Mouse (Mus musculus) heart, postnatal 10 days (tissue): ENCODE data around the gene Hils1. TPM values are rescaled to one million over a fixed set of nuclear protein-coding genes. Genes with fewer than 3 reads are reported as not detected.
"Not testable (repeated sequence)": the region's sequence is repeated elsewhere in the genome, so short reads cannot be mapped to it uniquely, and the experiment has no call there.

ENCODE experiments used
- DNase-seq, 2 experiments: peaks; one replicate each; pipeline ENCODE4 v3.0.0; 2021
- intact Hi-C: fragments of 180-260 bp; cut with DNase I; formaldehyde crosslinking; loops from one replicate; pipeline ENCODE4 v1.15.1; 2025
- total RNA-seq, 2 experiments: library from RNA; stranded (reverse); gene quantifications; 2 replicates each; pipeline ENCODE4 v1.2.3; 2021

Hils1 gene
- total RNA-seq, 2 experiments from 2014 or later: not detected

DNA sequence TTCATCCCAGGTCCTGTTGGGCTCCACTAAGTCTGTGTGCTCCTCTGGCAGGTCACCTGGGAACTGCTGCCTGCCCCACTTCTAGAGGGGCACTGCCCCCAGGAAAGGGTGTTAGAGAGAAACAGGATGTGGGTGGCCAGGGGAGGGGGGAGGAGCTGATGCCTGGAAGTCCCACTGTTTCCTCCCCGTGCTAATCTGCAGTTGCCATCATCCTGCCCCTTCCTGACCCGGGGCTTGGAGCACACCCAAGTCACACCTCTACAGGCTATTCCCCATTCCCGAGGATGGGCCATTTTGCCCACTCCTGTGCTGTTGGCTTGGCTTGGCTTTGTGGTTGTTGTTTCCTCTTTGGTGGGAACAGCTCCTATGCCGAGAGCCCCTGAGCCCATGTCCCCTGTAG lies 33.2 kb downstream of the Hils1 start:
- intact Hi-C loops: loop anchor here (2.0 kb wide), 1 partner anchor 62 kb away; no protein-coding TSS in a partner anchor
- DNase-seq: peak in 1 of 2 experiments; percentile 45

DNA sequence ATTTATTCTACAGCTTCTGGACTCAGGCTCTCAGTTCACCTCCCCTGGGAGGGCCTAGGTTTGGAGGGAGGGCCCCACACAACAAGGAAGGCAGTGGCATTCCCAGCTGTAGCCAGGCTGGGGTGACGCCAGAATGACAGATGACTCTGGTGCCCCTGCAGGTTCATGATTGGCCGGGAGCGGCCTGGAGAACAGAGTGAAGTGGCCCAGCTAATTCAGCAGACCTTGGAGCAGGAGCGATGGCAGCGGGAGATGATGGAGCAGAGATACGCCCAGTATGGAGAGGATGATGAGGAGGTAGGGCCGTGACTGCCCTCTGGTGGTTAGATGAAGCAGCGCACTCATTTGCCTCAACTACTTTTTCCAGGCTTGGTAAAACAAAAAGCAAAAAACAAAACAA lies 33.7 kb downstream of the Hils1 start:
- DNase-seq: peak; percentile 73 to 80
- intact Hi-C loops: loop anchor here (1.0 to 2.0 kb wide), 2 partner anchors 22 to 62 kb away; no protein-coding TSS in a partner anchor

DNA sequence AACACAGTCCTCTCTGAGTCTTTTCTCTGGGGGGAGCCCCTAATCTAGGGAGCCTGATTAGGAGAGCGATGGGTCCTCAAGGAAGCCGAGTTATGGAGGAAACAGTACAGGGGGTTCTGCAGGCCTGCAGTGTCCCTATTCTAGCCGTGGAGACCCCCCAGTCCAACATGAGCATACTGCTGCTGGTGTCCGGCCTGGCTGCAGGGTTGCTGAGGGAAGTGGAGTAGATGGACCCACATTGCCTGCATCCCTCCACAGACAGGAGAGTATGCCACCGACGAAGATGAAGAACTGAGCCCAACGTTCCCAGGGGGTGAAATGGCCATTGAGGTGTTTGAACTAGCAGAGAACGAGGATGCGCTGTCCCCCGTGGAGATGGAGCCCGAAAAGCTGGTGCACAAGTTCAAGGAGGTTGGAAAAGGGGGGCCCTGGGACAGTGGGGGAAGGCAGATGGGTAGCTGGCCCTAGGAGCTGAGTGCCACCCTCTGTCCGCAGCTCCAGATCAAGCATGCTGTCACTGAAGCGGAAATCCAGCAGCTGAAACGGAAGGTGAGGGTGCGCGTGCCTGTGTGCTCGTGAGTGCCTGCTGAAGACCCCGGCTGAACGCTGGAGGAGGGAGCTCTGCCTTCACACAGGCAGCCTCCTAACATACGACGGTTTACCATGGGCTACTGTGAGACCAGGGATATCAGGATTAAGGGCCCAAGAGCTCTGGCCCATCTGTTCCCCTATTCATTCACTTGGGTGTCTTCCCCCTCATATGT lies 34.4 kb downstream of the Hils1 start:
- intact Hi-C loops: loop anchor here (1.0 to 2.0 kb wide), 2 partner anchors 22 to 63 kb away; no protein-coding TSS in a partner anchor
- no peak for DNase-seq

DNA sequence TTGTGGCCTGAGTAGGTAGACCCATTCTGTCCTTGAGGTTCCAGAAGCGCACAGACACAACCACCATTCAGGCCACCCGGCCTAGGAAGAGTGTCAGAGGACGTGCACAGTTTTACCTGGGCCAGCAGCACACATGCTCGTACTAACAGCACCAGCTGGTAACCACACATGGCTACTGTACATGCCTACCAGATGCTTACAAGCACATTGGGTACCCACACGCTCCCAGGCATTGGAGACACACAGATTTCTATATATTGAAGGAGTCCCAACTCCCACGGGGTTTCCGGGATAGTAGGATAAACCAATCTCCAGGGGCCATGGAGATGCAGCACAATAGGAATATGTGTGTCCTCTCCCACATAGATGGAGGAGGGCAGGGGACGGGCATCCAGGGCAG lies 35.3 kb downstream of the Hils1 start:
- intact Hi-C loops: no loop called here
- DNase-seq: no peak

DNA sequence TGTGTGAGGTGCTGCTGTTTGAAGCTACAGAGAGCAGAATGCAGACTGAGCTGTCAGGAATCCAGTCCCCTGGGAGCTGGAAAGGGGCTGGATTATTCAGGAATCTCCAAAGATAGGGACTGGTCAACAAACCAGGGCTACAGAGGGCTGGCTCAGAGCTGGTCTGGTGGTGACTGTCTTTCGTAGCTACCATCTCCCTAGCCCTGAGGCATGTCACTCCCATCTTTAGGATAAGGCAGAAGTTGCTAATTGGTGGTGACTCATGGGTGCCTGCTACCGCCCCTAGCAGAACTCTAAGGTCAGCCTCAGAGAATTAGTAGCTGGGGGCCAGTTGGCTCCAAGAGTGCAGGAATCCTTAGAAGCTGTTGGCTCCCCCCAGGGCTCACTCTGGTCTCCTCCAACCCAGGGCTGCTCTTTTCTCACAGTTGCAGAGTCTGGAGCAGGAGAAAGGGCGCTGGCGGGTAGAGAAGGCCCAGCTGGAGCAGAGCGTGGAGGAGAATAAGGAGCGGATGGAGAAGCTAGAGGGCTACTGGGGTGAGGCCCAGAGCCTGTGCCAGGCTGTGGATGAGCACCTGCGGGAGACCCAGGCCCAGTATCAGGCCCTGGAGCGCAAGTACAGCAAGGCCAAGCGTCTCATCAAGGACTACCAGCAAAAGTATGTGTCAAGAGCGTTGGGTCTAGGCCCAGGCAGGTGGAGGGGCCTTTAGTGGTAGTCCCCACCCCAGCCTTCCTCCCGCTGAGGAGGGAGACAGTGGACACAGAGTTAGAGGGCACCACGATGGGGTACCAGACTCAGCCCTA lies 36.9 kb downstream of the Hils1 start:
- peak; percentile 54 to 64 for DNase-seq
- intact Hi-C loops: no loop called here

DNA sequence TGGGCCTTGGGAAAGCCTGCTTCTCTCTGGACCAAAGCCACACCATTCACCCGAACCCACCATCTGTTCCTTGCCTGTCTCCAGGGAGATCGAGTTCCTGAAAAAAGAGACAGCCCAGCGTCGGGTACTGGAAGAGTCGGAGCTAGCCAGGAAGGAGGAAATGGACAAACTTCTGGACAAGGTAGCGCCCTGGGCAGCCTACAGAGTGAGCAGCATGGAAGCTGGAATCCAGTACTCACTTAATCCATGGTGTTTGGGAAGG lies 37.5 kb downstream of the Hils1 start:
- intact Hi-C loops: no loop called here
- DNase-seq: no peak

DNA sequence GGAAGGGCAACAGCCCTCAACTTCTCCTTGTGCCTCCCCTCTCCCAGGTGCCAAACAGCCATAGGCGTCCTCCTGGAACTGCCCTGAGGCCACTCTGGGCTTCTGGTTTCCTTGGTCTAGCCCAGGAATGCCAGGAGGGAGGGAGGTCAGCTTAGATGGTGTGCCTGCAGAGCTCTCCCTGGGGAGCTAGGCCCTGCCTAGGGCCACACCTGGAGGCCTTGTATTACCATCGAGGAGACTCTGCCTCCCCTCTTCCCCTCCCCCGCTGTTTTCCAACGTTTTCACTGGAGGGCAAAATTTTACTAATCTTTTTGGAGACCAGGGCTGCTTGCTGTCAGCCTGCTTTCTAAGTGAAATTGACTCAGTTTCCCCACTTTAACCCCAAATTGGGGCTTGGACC lies 38.6 kb downstream of the Hils1 start:
- no peak for DNase-seq
- intact Hi-C loops: no loop called here

DNA sequence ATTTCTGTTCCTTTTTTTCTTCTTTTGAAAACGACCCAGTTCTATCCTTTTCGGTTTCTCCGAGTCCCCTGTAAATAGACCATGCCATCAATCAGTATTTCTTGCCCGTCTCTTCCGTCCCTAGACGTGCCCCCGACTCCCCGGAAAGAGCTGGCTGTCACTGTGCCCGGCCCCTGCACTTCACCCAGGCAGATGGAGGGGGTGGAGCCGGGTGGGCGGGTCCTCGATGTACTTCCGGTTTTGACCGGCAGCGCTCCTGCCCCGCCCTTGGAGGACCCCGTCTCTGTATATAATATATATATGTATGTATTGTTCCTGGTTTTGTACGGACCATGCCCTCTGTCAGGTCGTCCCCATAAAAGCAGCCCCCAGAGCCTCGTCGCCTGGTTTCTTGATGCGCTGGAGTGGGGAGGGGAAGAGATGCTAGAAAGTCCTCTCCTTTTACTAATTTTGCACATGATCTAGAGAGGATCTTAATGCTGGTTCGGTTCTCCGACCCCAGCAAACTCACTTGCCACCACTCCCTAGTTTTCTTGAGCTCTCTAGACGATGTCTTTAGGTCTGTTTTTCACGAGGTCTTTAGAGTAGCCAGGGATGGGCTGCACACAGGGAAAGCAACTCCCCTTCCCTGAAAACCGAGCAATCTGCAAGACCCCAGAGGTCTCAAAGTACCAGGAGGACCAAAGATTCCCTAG lies 39.3 kb downstream of the Hils1 start:
- intact Hi-C loops: no loop called here
- DNase-seq: peak; percentile 85

DNA sequence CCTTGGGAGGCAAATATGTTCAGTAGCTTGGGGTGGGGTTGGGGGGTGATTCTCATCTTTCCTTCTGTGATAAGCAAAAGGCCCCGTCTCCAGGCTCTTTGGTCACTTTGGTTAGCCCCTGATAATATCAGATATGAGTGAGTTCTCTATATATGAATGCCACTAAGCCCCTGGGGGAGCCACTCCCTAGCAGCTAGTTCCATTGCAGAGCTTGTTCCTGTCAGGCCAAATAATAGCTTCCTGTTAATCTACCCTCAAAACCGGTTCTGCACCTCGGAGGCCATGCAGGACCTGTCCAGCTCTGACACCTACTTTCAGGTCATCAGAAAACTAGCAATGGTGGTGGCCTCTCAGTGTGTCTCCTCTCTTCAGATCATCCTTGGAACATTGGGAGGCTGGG lies 40.0 kb downstream of the Hils1 start:
- DNase-seq: peak in 1 of 2 experiments; percentile 1
- intact Hi-C loops: no loop called here

DNA sequence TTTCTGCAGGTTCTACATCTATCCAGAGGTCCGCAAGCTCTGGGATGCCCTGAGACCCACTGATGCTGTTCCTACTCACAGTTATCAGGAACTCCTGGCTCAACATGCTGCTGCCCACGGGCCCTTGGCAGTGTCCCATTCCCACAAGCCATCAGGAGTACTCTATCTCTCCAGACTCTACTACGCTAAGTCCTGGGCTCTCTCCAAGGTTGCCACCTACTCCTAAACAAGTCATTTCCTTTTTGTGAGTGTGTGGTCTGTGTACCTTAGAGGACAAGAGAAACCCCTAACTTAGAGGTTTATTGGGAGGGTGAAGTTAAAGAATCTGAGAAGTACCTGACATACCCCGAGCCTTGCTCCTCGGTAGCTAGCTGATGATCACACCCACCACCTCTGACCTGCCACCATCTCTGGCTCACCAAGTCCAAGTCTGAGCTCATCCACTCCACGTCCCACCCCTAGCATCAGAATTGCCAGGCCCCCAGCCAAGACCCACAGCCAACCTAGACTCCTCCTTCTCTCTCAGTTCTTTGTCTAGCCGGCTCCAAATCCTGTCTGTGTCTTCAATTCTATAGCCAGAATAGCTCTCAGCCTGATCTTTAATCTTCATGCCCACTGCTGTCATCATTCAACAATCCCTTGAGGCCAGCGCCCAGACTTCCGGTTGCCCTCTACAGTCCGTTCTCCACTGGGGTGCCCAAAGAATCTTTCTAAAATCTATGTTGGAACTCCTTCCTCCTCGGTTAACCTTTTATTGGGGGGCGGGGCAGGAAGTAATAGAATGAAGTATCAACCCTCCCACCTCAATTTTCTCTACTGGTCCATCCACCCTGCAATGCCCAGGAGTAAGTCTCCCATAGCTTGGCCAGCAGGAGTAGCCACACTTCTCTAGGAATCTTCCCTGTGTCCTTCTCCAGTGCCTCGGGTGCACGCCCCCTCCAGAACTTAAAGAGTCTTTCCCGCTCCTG lies 41.6 kb downstream of the Hils1 start:
- peak; percentile 48 to 70 for DNase-seq
- intact Hi-C loops: no loop called here

DNA sequence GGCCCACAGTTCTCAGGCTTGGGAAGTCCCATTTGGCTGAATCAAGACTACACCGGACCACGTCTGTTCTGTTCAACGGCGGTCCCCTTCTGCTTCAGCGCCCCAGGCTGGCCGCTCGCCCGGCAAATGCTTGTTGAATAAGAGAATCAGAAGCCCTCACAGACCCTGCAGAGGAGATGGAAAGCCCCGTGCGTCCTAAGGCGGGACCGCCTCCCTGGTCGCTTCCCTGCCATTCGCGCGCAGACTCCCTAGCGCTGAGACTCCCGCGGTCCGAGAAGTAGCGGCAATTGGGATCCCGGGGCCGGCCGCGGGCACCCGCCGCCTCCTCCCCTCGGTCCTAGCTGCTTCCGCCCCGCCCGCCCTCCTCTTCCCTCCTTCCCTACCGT lies 42.2 kb downstream of the Hils1 start, which contains the start of gene Samd14:
TSS of gene Samd14 (plus strand) at position 251 of the 386 bp plus-strand sequence.
- DNase-seq: peak; percentile 77 to 81
- intact Hi-C loops: no loop called here

DNA sequence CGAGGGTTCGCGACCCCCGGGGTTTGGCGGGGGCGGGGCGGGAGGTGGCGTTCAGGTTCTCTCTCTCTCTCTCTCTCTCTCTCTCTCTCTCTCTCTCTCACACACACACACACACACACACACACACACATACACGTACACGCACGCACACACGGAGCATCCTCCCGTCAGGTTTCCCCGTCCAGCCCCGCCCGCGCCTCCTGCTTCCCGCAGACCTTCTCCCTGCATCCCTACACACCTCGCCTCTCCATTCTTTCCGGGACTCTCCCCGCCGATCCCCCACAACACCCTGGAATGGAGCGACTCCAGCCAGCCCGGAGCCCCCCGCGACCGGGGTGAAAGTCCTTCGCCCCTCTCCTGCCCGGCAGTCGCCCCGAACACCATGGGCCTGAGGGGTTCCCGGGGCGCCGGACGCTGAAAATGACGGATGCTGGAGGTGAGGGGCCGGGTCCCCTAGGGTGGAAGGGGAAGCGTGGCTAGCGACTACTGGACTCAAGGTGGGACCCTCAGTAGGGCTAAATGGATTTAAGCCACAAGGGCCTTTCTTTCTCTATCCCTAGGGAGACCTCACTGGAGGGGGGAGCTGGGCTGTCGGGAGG lies 42.8 kb downstream of the Hils1 start:
- intact Hi-C loops: no loop called here
- peak in 1 of 2 experiments; percentile 49 for DNase-seq

DNA sequence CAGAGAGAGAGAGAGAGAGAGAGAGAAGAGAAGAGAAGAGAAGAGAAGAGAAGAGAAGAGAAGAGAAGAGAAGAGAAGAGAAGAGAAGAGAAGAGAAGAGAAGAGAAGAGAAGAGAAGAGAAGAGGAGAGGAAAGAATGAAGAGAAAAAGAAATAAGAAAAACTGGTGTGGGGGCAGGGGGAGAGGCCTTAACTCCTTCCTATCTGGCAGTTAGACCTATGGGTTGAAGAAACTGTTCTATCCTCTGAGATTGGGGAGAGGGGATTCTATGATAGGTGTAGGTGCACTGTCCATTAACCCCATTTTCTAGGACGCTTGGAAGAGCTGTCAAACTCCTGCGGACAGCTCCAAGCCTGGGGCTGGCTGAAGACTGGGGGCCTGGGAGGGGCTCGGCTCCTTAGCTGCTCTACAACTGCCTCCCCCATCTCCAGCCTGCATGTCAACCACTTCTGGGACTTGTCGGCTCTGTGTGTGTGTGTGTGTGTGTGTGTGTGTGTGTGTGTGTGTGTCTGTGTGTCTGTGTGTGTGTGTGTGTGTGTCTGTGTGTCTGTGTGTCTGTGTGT lies 43.5 kb downstream of the Hils1 start:
- intact Hi-C loops, DNase-seq: not testable (repeated sequence)

DNA sequence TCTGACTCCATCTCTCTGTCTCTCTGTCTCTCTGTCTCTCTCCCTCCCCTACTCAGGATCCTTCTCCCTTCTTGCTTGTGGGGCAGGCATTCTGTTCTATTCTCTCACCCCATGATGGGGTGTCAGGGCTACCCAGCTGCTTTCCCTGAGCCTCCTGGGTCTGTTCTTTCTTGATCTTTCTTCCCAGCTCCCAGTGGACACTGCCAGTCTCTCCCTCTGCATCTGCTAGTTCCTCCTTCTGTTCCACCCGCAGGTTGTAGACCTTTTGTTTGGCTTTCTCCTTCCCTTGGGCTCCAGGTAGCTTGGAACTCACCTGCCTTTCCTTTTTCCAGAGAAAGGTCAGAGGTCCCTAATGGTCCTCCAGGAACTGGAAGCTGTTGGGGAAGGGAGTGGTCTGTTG lies 44.0 kb downstream of the Hils1 start:
- DNase-seq: no peak
- intact Hi-C loops: no loop called here

DNA sequence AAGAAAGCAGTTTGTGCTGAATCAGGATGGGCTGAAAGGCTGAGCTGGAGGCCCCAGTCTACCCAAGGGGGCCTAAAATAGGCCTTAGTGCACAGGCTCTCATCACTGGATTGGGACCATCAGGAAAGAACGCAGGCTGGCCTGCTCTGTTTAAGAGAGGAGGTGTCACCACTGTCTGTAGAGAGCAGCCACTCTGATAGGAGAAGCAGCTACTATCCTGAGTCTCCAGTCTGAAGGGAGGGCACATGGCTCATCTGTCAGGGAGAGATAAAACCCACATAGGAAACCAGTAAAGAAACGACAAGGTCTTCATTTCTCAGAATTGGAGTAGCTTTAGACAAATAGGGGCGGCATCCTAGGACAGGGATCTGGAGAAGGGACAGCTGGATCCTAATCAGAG lies 44.7 kb downstream of the Hils1 start:
- intact Hi-C loops: no loop called here

DNA sequence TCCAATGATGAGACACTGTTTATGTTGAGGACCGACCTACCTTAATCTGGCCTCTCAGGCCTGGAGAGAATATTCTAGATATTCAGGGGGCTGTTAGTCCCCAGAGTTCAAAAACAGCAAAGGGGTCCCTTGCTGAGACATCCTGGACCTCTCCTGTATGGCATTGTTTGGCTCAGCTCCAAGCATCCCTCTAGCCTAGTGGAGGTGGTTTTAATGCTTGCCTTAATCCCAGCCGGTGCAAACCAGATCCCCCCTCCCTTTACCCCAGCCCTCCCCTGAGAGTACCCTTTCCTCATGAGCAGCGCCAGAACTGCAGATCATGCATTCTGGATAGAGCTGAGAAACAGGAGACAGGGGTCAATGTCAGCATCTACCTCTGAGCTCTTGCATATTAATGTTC lies 45.1 kb downstream of the Hils1 start:
- no peak for DNase-seq
- intact Hi-C loops: no loop called here

More for the DNA sequence above, 44.7 kb downstream of the Hils1 start:
- DNase-seq: no peak

DNA sequence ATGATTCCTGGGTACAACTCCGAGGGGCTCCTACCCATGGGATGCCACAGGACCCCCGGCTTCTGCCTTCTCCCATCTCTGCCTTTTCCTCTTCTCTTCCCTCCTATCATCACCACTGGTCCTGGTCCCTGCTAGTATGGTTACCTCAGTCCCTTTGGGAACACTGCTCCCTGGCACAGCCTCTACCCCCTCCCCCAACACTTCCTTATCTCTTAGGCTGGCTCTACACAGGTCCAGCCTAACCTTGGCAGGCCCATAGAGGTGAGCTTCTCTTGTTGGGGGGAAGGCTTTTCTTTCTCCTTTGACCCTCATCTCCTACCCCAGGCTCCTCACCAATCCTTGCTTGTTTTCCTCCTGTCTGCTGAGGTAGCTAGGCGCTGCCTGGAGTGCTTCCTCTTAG lies 48.1 kb downstream of the Hils1 start:
- DNase-seq: peak; percentile 57
- intact Hi-C loops: no loop called here
